Mouse (Mus musculus) G1E (cell line): Measurements from ENCODE around the gene Ppy.

Experiments used
- CTCF ChIP-seq: IDR thresholded peaks from 2 replicates; pipeline ENCODE4 v1.5.1; 2012; ENCODE audit warnings: low read depth, low read length, inconsistent platforms, mixed read lengths
- GATA1 ChIP-seq: IDR thresholded peaks from 2 replicates; pipeline ENCODE4 v1.6.1; 2012; ENCODE audit warnings: borderline replicate concordance, low read length, inconsistent platforms, mixed read lengths
- GATA2 ChIP-seq: IDR thresholded peaks from 2 replicates; pipeline ENCODE4 v1.6.1; 2012; ENCODE audit warnings: low read depth, low read length, inconsistent platforms, borderline replicate concordance
- POLR2AphosphoS5 ChIP-seq: IDR thresholded peaks from 2 replicates; pipeline ENCODE4 v1.6.1; 2012; ENCODE audit warnings: low read depth, low read length, inconsistent platforms; ENCODE audit not compliant: insufficient replicate concordance

DNA sequence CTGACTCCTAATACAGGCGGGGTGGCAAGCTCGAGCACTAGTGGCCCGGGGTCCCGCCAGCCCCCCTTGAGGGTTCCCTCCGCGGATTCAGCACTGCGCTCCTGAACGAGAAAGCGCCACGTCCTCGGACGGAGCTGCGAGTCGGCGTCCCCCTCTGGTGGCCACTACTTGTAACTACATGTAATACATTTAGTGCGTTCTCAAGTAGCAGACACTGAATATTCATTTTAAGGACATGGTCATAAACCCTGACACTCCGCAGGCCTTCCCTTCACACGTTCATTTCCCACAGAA, 37.3 kb upstream of the Ppy start:
- no peak for TF ChIP-seq GATA2
- peak; percentile 82 for TF ChIP-seq CTCF
- TF ChIP-seq GATA1, result no peak
- TF ChIP-seq POLR2AphosphoS5, result no peak
